In the genomic region with DNA sequence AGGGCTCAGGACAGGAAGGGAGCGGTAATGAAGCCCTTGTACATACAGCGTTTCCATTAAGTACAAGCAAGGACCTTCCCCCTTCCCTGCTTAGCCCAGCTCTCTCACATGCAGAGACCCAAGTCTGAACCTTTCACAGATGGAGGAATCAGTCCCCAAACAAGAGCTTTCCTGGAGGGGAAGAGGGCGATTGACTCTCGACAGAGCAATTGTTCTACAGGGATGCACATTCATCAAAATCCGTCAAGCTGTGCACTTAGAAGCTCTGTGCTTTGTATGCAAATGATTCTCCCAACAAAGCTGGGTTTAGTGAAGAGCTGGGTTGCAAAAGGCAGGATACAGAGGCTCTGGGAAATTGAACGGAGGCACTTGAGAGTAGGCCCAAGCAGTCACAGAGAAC, we compare ENCODE assay signal across 10 mouse cellular contexts.
DNase-seq lines count a peak whose midpoint lies in the region; ATAC-seq lines count a peak whose summit lies in the region.
"Had no signal": no experiment of that assay in that cellular context is flagged by ENCODE, and none has a peak within 500 bp of the region (broad histone marks: within the 10 kb centered on the region; RNA-seq: fewer than 3 reads in every experiment).

No protein-coding gene starts in this region.

- no peaks in the 10 kb centered on the region for H3K36me3 ChIP-seq in kidney, embryonic 15.5 days
- H3K36me3 ChIP-seq in embryonic facial prominence, embryonic 10.5 days (replicated peaks), result no peaks in the 10 kb centered on the region
- H3K36me3 ChIP-seq in limb, embryonic 12.5 days, result no peaks in the 10 kb centered on the region
- no peaks in the 10 kb centered on the region for H3K36me3 ChIP-seq in midbrain, embryonic 15.5 days (replicated peaks)
- H3K36me3 ChIP-seq: neural tube, embryonic 12.5 days had no signal

- no peak overlapping the region for H3K9ac ChIP-seq in kidney, embryonic 15.5 days
- H3K9ac ChIP-seq in limb, embryonic 12.5 days (replicated peaks), result no peak overlapping the region
- no peak overlapping the region for H3K9ac ChIP-seq in midbrain, embryonic 15.5 days
- H3K9ac ChIP-seq: neural tube, embryonic 12.5 days had no signal

- 39% methylated on average over 6 of the region's 6 CpGs for WGBS in kidney, embryonic 15.5 days
- 28% methylated on average over 6 of the region's 6 CpGs for WGBS in embryonic facial prominence, embryonic 10.5 days
- 29% methylated on average over 6 of the region's 6 CpGs for WGBS in limb, embryonic 12.5 days
- 24% methylated on average over 6 of the region's 6 CpGs for WGBS in midbrain, embryonic 15.5 days

- peak overlapping the region; percentile 87 for H3K27ac ChIP-seq in kidney, embryonic 15.5 days
- H3K27ac ChIP-seq in embryonic facial prominence, embryonic 10.5 days (replicated peaks), result peak overlapping the region; percentile 89
- H3K27ac ChIP-seq in limb, embryonic 12.5 days, result peak overlapping the region; percentile 99
- H3K27ac ChIP-seq in midbrain, embryonic 15.5 days, result no peak overlapping the region
- H3K27ac ChIP-seq: neural tube, embryonic 12.5 days had no signal

- no peaks in the 10 kb centered on the region for H3K27me3 ChIP-seq in kidney, embryonic 15.5 days
- no peaks in the 10 kb centered on the region for H3K27me3 ChIP-seq in embryonic facial prominence, embryonic 10.5 days (replicated peaks; ENCODE audit: low read depth, poor library complexity, severe bottlenecking)
- no peaks in the 10 kb centered on the region for H3K27me3 ChIP-seq in limb, embryonic 12.5 days
- H3K27me3 ChIP-seq in midbrain, embryonic 15.5 days (replicated peaks), result no peaks in the 10 kb centered on the region
- H3K27me3 ChIP-seq: neural tube, embryonic 12.5 days had no signal

- no peak overlapping the region for H3K4me3 ChIP-seq in kidney, embryonic 15.5 days (replicated peaks)
- H3K4me3 ChIP-seq in embryonic facial prominence, embryonic 10.5 days, result no peak overlapping the region
- no peak overlapping the region for H3K4me3 ChIP-seq in limb, embryonic 12.5 days (replicated peaks)
- H3K4me3 ChIP-seq in midbrain, embryonic 15.5 days, result no peak overlapping the region
- H3K4me3 ChIP-seq: neural tube, embryonic 12.5 days had no signal

- ATAC-seq in kidney, embryonic 15.5 days (replicated peaks; ENCODE audit: low FRiP score), result no peak
- ATAC-seq in limb, embryonic 12.5 days (ENCODE audit: insufficient number of reproducible peaks, insufficient read depth, low FRiP score, low TSS enrichment, low read depth), result no peak
- no peak for ATAC-seq in midbrain, embryonic 15.5 days (replicated peaks)

- peaks cover 75% of the 10 kb centered on the region for H3K4me1 ChIP-seq in kidney, embryonic 15.5 days
- peaks cover 80% of the 10 kb centered on the region for H3K4me1 ChIP-seq in embryonic facial prominence, embryonic 10.5 days
- peaks cover 77% of the 10 kb centered on the region for H3K4me1 ChIP-seq in limb, embryonic 12.5 days (replicated peaks)
- peaks cover 13% of the 10 kb centered on the region for H3K4me1 ChIP-seq in midbrain, embryonic 15.5 days

- H3K9me3 ChIP-seq in kidney, embryonic 15.5 days (replicated peaks), result no peaks in the 10 kb centered on the region
- H3K9me3 ChIP-seq in embryonic facial prominence, embryonic 10.5 days, result no peaks in the 10 kb centered on the region
- no peaks in the 10 kb centered on the region for H3K9me3 ChIP-seq in limb, embryonic 12.5 days
- no peaks in the 10 kb centered on the region for H3K9me3 ChIP-seq in midbrain, embryonic 15.5 days
- H3K9me3 ChIP-seq: neural tube, embryonic 12.5 days had no signal

- no peak overlapping the region for H3K4me2 ChIP-seq in kidney, embryonic 15.5 days
- no peak overlapping the region for H3K4me2 ChIP-seq in limb, embryonic 12.5 days
- no peak overlapping the region for H3K4me2 ChIP-seq in midbrain, embryonic 15.5 days
- H3K4me2 ChIP-seq: neural tube, embryonic 12.5 days had no signal

- DNase-seq in kidney, postnatal 10 days, result no peak
- peak; percentile 43 for DNase-seq in ZHBTc4 (ENCODE audit: low read depth, low spot score)
- no peak for DNase-seq in embryonic facial prominence, embryonic 10.5 days (ENCODE audit: low spot score)
- DNase-seq in cerebellum, adult 18-20 months, result no peak
- DNase-seq in left cerebral cortex, adult 18-20 months (ENCODE audit: low spot score in 2 of 2), result no peak
- DNase-seq: heart, postnatal 10 days had no signal
